Mouse (Mus musculus): ENCODE results near the gene Plac8. TPM values are rescaled to one million over a fixed set of nuclear protein-coding genes. Genes with fewer than 3 reads are reported as not detected.

The Plac8 gene
- polyA plus RNA-seq, 1 experiment, result not detected

DNA sequence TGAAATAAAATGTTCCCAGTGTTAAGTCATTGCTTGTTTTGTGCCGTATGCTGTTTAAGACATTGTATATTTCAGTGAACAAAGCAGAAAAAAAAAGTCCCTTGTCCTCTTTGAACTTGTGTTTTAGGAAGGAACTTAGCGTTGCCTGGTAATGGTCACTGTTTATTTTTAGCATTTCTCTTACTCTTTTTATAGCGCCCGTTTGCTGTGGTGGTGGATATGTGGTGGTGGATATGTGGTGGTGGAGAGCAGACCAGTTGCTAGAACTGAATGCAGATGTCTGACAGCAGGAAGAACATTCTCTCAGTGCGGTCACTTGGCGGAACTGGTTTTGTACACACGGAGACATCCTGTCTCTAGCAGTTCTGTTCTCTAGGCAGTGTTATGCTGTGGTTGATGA, 45.9 kb downstream of the Plac8 start:
- Histone ChIP-seq H3K27ac (ENCODE audit: insufficient read depth, low read depth, low read length) (no peak overlapping the region), H3K4me1 (ENCODE audit: control insufficient read depth, insufficient read depth, low read length) (peaks cover 2% of the 10 kb centered on the region; the same call in 1 of the 2 replicates), H3K4me3 (ENCODE audit: insufficient read depth, low read depth, low read length) (no peak overlapping the region)
- TF ChIP-seq CTCF (IDR thresholded peaks at IDR 0.05; ENCODE audit: insufficient read depth, low read depth, low read length) (no peak), POLR2A (IDR thresholded peaks at IDR 0.05; ENCODE audit: insufficient read depth, low read depth, low read length) (no peak)
- WGBS, result 66% methylated on average over 7 of the region's 7 CpGs

GRCm38 (mm10) chr5:100525620-100526019, 46.4 kb downstream of the Plac8 start:
- WGBS, result 80% methylated on average over 3 of the region's 3 CpGs
- Histone ChIP-seq H3K27ac (ENCODE audit: insufficient read depth, low read depth, low read length) (no peak overlapping the region), H3K4me3 (ENCODE audit: insufficient read depth, low read depth, low read length) (no peak overlapping the region), H3K4me1 (ENCODE audit: control insufficient read depth, insufficient read depth, low read length) (peaks cover 2% of the 10 kb centered on the region; the same call in 1 of the 2 replicates)
- TF ChIP-seq POLR2A (IDR thresholded peaks at IDR 0.05; ENCODE audit: insufficient read depth, low read depth, low read length), result no peak
- TF ChIP-seq CTCF (IDR thresholded peaks at IDR 0.05; ENCODE audit: insufficient read depth, low read depth, low read length), result no peak

DNA sequence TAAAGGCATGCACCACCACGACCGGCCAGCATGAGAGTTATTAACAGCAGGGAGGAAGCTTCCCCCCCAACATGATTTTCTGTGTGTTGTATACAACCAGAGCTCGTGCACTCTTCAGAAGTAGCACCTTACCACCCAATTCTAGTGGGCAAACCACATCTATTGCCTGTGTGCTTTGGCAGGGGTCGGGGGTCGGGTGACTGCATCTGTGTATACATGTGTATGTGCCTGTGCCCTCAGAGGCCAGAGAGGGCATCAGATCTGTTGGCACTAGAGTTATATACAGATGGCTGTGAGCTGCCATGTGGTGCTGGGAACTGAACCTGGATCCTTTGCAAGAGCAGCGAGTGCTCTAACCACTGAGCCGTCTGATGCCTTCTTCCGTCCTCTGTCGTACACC, 47.1 kb downstream of the Plac8 start:
- Histone ChIP-seq H3K4me3 (ENCODE audit: insufficient read depth, low read depth, low read length) (no peak overlapping the region), H3K4me1 (ENCODE audit: control insufficient read depth, insufficient read depth, low read length) (peaks cover 4% of the 10 kb centered on the region; the same call in 1 of the 2 replicates), H3K27ac (ENCODE audit: insufficient read depth, low read depth, low read length) (no peak overlapping the region)
- 95% methylated on average over 9 of the region's 9 CpGs for WGBS
- no peak for TF ChIP-seq CTCF (IDR thresholded peaks at IDR 0.05; ENCODE audit: insufficient read depth, low read depth, low read length)

- WGBS, result 88% methylated on average over 1 of the region's 1 CpGs
- H3K27ac ChIP-seq (ENCODE audit: insufficient read depth, low read depth, low read length), result no peak overlapping the region
- H3K4me1 ChIP-seq (ENCODE audit: control insufficient read depth, insufficient read depth, low read length), result peaks cover 4% of the 10 kb centered on the region; the same call in 1 of the 2 replicates
- no peak for TF ChIP-seq POLR2A (IDR thresholded peaks at IDR 0.05; ENCODE audit: insufficient read depth, low read depth, low read length)
- TF ChIP-seq CTCF (IDR thresholded peaks at IDR 0.05; ENCODE audit: insufficient read depth, low read depth, low read length), result no peak
- no peak overlapping the region for H3K4me3 ChIP-seq (ENCODE audit: insufficient read depth, low read depth, low read length)
Observed at GRCm38 (mm10) chr5:100523331-100523730, 48.7 kb downstream of the Plac8 start.

DNA sequence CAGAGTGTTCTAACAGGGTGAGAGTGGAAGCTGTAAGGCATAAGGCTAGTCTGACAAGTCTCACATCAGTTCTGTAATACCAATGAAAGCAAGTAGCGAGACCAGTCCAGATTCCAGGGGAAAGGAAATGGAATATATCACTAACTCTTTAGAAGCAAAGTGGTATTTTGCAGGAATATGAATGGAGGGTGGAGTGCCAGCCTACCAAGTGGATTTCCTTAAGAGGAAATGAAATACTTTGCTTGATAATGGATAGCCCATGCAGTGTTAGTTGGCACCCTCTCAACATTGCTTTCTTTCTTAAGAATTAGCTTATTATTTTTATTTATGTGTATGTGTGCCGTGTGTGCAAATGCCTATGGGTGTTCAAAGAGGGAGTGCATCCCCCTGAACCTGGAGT, 51.8 kb downstream of the Plac8 start:
- Histone ChIP-seq H3K4me1 (ENCODE audit: control insufficient read depth, insufficient read depth, low read length) (peaks cover 4% of the 10 kb centered on the region; the same call in 1 of the 2 replicates), H3K27ac (ENCODE audit: insufficient read depth, low read depth, low read length) (no peak overlapping the region), H3K4me3 (ENCODE audit: insufficient read depth, low read depth, low read length) (no peak overlapping the region)
- 87% methylated on average over 2 of the region's 2 CpGs for WGBS
- TF ChIP-seq CTCF (IDR thresholded peaks at IDR 0.05; ENCODE audit: insufficient read depth, low read depth, low read length), result no peak
- TF ChIP-seq POLR2A (IDR thresholded peaks at IDR 0.05; ENCODE audit: insufficient read depth, low read depth, low read length), result no peak

DNA sequence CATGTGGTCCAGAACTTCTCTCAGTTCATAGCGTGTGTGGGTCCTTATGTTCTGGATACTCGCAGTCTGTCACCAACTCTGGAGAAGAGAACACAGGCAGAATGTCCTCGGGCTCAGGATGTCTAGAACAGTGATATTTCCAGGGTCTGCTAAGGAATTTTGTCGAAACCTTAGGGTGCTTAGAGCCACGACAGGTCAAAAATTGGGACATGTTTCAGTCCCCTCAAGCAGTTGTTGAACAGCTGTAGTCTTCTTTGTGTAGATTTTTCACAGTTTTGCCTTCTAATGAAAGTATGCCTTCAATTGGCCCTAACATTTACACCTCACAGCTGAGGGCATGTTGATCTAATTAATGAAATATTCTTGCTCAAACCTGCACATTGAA, 53.0 kb downstream of the Plac8 start:
- 6% methylated on average over 5 of the region's 5 CpGs for WGBS
- TF ChIP-seq POLR2A (IDR thresholded peaks at IDR 0.05; ENCODE audit: insufficient read depth, low read depth, low read length) (no peak), CTCF (IDR thresholded peaks at IDR 0.05; ENCODE audit: insufficient read depth, low read depth, low read length) (no peak)
- H3K4me3 ChIP-seq (ENCODE audit: insufficient read depth, low read depth, low read length), result peak overlapping the region; percentile 94
- H3K27ac ChIP-seq (ENCODE audit: insufficient read depth, low read depth, low read length), result no peak overlapping the region; the same call in 1 of the 2 replicates
- H3K4me1 ChIP-seq (ENCODE audit: control insufficient read depth, insufficient read depth, low read length), result peaks cover 4% of the 10 kb centered on the region; the same call in 1 of the 2 replicates

DNA sequence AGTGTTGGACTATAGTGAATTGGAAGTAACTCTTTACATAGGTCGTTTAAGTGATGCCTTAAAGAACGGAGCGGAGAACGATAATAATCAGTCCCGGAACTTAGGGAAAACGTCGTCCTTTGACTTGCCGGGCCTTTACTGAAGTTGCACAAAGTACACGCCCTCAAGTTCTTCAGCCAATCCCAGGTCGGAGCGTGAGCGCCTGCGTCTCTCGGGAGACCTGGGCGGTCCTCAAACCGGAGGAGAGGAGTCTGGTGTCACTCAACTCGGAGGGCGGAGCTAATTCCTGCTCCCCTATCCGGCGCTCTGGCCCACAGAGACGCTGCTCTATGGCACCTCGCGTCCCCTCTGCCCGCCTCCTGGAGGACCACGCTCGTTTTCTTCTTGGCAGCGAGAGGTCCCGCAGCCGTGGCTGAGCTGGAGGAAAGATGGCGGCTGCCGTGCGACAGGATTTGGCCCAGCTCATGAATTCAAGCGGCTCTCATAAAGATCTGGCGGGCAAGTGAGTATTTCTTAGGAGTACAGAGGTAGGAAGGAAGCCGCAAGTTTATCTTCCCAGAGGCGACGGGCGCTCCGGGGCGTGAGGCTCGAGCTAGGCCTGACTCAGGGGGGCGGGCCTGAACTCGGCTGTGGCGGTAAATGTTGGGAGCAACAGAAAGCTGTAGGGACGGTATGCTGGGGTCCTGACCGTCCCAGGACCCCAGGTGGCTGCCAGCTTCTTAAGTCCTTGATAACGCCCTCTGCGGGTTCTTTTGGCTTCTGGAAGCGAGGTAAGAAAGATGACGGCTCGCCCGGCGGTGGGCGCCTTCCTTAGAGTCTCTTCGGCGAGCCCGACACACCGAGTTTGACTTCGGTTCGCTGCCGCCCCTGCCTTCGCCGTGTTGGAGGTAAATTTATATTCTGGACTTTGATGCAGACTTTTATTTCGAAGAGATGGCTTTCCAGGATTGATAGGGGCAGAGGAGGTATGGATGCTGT, 53.7 kb downstream of the Plac8 start, which contains the start of gene Cops4:
Gene Cops4 (plus strand): TSS at position 261 of the 978 bp plus-strand sequence.
- peak within 1 kb of the TSS; percentile 82 for H3K27ac ChIP-seq (ENCODE audit: insufficient read depth, low read depth, low read length)
- under 1% methylated on average over 64 of the region's 64 CpGs for WGBS

DNA sequence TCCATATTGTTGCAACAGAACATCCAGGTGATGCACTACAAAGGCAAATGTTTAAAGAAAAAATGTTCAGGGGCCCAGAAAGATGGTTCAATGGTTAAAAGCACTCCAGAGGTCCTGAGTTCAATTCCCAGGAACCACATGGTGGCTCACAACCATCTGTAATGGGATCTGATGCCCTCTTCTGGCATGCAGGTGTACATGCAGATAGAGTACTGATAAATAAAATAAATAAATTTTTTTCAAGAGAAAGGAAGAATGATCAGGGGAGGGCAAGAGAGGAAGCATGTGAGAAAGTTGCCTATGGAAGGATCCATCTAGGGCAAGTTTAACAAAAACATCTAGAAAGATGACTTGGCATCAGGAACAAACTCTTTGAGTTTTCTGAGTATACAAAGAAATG, 59.5 kb downstream of the Plac8 start:
- H3K4me3 ChIP-seq (ENCODE audit: insufficient read depth, low read depth, low read length), result no peak overlapping the region
- H3K27ac ChIP-seq (ENCODE audit: insufficient read depth, low read depth, low read length), result no peak overlapping the region
- TF ChIP-seq POLR2A (IDR thresholded peaks at IDR 0.05; ENCODE audit: insufficient read depth, low read depth, low read length) (no peak), CTCF (IDR thresholded peaks at IDR 0.05; ENCODE audit: insufficient read depth, low read depth, low read length) (no peak)
- H3K4me1 ChIP-seq (ENCODE audit: control insufficient read depth, insufficient read depth, low read length), result no peaks in the 10 kb centered on the region

More for the DNA sequence above, 53.7 kb downstream of the Plac8 start, which contains the start of gene Cops4:
- Histone ChIP-seq H3K4me3 (ENCODE audit: insufficient read depth, low read depth, low read length) (peak within 1 kb of the TSS; percentile 94), H3K4me1 (ENCODE audit: control insufficient read depth, insufficient read depth, low read length) (peaks cover 4% of the 10 kb centered on the region; the same call in 1 of the 2 replicates)
- TF ChIP-seq POLR2A (IDR thresholded peaks at IDR 0.05; ENCODE audit: insufficient read depth, low read depth, low read length), result peak; percentile 57; the same call in 1 of the 2 replicates
- TF ChIP-seq CTCF (IDR thresholded peaks at IDR 0.05; ENCODE audit: insufficient read depth, low read depth, low read length), result no peak

- no peak for TF ChIP-seq POLR2A (IDR thresholded peaks at IDR 0.05; ENCODE audit: insufficient read depth, low read depth, low read length)
- TF ChIP-seq CTCF (IDR thresholded peaks at IDR 0.05; ENCODE audit: insufficient read depth, low read depth, low read length), result no peak
- 71% methylated on average over 11 of the region's 11 CpGs for WGBS
- H3K4me3 ChIP-seq (ENCODE audit: insufficient read depth, low read depth, low read length), result no peak overlapping the region
- H3K27ac ChIP-seq (ENCODE audit: insufficient read depth, low read depth, low read length), result no peak overlapping the region
- H3K4me1 ChIP-seq (ENCODE audit: control insufficient read depth, insufficient read depth, low read length), result no peaks in the 10 kb centered on the region
Observed at GRCm38 (mm10) chr5:100509247-100509646, 62.8 kb downstream of the Plac8 start.

Other genes starting within 250 kb of the Plac8 start
- not detected in 2 replicates for gene Sec31a, start 156.0 kb downstream of the Plac8 start, polyA plus RNA-seq (2012; ENCODE audit: insufficient read depth, insufficient read length, low replicate concordance, missing spikeins)
- not detected in 2 replicates for gene Lin54, start 71.6 kb downstream of the Plac8 start, polyA plus RNA-seq (2012; ENCODE audit: insufficient read depth, insufficient read length, low replicate concordance, missing spikeins)
- 234 TPM in 1 of 2 replicates, not detected in the other for gene Cops4, start 53.9 kb downstream of the Plac8 start, polyA plus RNA-seq (2012; ENCODE audit: insufficient read depth, insufficient read length, low replicate concordance, missing spikeins)
- not detected in 2 replicates for gene Coq2, start 102.9 kb upstream of the Plac8 start, polyA plus RNA-seq (2012; ENCODE audit: insufficient read depth, insufficient read length, low replicate concordance, missing spikeins)
- gene Hpse, start 147.5 kb upstream of the Plac8 start, polyA plus RNA-seq (2012; ENCODE audit: insufficient read depth, insufficient read length, low replicate concordance, missing spikeins), result not detected in 2 replicates
- gene Helq, start 226.4 kb upstream of the Plac8 start, polyA plus RNA-seq (2012; ENCODE audit: insufficient read depth, insufficient read length, low replicate concordance, missing spikeins), result not detected in 2 replicates
- not detected in 2 replicates for gene Mrps18c, start 226.4 kb upstream of the Plac8 start, polyA plus RNA-seq (2012; ENCODE audit: insufficient read depth, insufficient read length, low replicate concordance, missing spikeins)
- not detected in 2 replicates for gene Abraxas1, start 248.7 kb upstream of the Plac8 start, polyA plus RNA-seq (2012; ENCODE audit: insufficient read depth, insufficient read length, low replicate concordance, missing spikeins)